Mouse (Mus musculus) midbrain, postnatal 0 days (tissue): ENCODE data around the gene Pitx3. TPM values are rescaled to one million over a fixed set of nuclear protein-coding genes. Genes with fewer than 3 reads are reported as not detected.
A peak's percentile ranks its signal among the peaks of the same experiment; 100 is the strongest.
"Not testable (repeated sequence)": the region's sequence is repeated elsewhere in the genome, so short reads cannot be mapped to it uniquely, and the experiment has no call there.

Source experiments
- ATAC-seq: fragments of 200-750 bp; cut with Nextera tagmentation; 2 replicates; pipeline ENCODE4 v1.8.0; 2017; ENCODE audit warnings: moderate number of reproducible peaks, mild to moderate bottlenecking, moderate TSS enrichment, moderate library complexity; ENCODE audit not compliant: low FRiP score
- DNase-seq: peaks from one replicate; pipeline ENCODE4 v3.0.0-alpha.2; 2015; ENCODE audit warnings: low spot score
- H3K27ac ChIP-seq: fragments of 300-500 bp; sonication (generic); 2 replicates; pipeline ENCODE4 v1.5.1; 2014; ENCODE audit warnings: low read depth, mild to moderate bottlenecking, low read length, mixed read lengths
- H3K27me3 ChIP-seq: fragments of 300-500 bp; sonication (generic); 2 replicates; pipeline ENCODE4 v1.6.1; 2014; ENCODE audit warnings: low read length, control low read depth, mixed read lengths; ENCODE audit not compliant: insufficient read depth
- H3K36me3 ChIP-seq: fragments of 300-500 bp; sonication (generic); 2 replicates; pipeline ENCODE4 v1.6.1; 2014; ENCODE audit warnings: low read length, control low read depth, mixed read lengths; ENCODE audit not compliant: insufficient read depth
- H3K4me1 ChIP-seq: fragments of 300-500 bp; sonication (generic); 2 replicates; pipeline ENCODE4 v1.6.1; 2014; ENCODE audit warnings: mild to moderate bottlenecking, control low read depth, antibody characterized with exemption, low read length, mixed read lengths; ENCODE audit not compliant: insufficient read depth
- H3K4me2 ChIP-seq: fragments of 300-500 bp; sonication (generic); 2 replicates; pipeline ENCODE4 v1.6.1; 2014; ENCODE audit warnings: low read depth, mild to moderate bottlenecking, low read length, mixed read lengths; ENCODE audit not compliant: poor library complexity, severe bottlenecking
- H3K4me3 ChIP-seq: fragments of 300-500 bp; sonication (generic); 2 replicates; pipeline ENCODE4 v1.5.1; 2014; ENCODE audit warnings: low read depth, mild to moderate bottlenecking, low read length, moderate library complexity
- H3K9ac ChIP-seq: fragments of 300-500 bp; sonication (generic); replicated peaks from 2 replicates; pipeline ENCODE4 v1.6.1; 2014; ENCODE audit warnings: mild to moderate bottlenecking, low read length, moderate library complexity, mixed read lengths; ENCODE audit not compliant: poor library complexity, severe bottlenecking
- H3K9me3 ChIP-seq: fragments of 300-500 bp; sonication (generic); 2 replicates; pipeline ENCODE4 v1.6.1; 2016; ENCODE audit warnings: low read length, control low read depth
- CTCF ChIP-seq: IDR thresholded peaks from 2 replicates; pipeline ENCODE4 v1.5.1; 2016; ENCODE audit warnings: antibody characterized with exemption, mild to moderate bottlenecking
- WGBS: fragments of 180-500 bp; shearing (Covaris S2); extraction: QIAGEN DNeasy Blood & Tissue Kit; methylation state at CpG from one replicate; pipeline ENCODE4 v1.1.7; 2014; 5-methylcytosine and 5-hydroxymethylcytosine counted together
- polyA plus RNA-seq: library from polyadenylated mRNA; unstranded; fragments of >200 nt; fragmentation: Nextera tagmentation; extraction: Ambion mirVana; gene quantifications from 2 replicates; pipeline ENCODE4 v1.2.1, GENCODE M21; 2015
- total RNA-seq: library from RNA; depleted of rRNA; stranded (reverse); fragments of >200 nt; gene quantifications from 2 replicates; pipeline ENCODE4 v1.2.3, GENCODE M21; 2014

Gene Pitx3
- total and polyA plus RNA-seq, 2 experiments from 2014 or later: 2.7 to 3.1 TPM

DNA sequence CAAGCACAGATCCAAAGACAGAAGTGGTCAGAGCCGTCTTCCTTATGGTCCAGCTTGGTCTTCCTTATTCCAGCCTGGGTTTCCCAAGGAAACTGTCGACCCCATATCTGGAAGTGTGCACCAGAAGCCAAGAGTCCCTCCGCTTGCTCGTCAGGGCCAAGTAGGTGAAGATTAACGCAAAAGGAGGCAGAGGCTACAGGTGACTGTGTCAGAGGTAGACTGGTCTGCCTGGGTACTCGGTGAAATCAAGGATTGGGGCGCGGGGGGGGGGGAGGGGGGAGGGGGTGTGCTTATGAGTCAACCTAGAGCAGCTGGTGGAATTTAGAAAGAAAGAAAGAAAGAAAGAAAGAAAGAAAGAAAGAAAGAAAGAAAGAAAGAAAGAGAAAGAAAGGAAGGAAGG is 16.8 kb downstream of the Pitx3 start:
- H3K27me3 ChIP-seq: peaks cover 32% of the 10 kb centered on the region
- H3K4me3 ChIP-seq: peak overlapping the region; percentile 15; the same call in 1 of the 2 replicates
- no peak overlapping the region for H3K9ac ChIP-seq

DNA sequence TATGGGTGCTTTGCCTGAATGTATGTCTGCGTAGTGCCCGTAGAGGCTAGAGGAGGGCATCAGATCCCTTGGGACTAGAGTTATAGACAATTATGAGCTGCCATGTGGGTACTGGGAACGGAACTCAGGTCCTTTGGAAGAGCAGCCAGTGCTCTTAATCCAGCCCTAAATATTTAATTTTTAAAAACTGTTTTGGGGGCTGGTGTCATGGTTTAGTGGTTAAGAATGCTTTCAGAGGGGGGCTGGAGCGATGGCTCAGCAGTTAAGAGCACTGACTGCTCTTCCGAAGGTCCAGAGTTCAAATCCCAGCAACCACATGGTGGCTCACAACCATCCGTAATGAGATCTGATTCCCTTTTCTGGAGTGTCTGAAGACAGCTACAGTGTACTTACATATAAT is 18.4 kb downstream of the Pitx3 start:
- WGBS: 75% methylated on average over 6 of the region's 6 CpGs
- not testable (repeated sequence) for H3K36me3 ChIP-seq, ATAC-seq

More for the DNA sequence above, 16.8 kb downstream of the Pitx3 start:
- no peak for ATAC-seq
- no peak overlapping the region for H3K27ac ChIP-seq
- WGBS: 7% methylated on average over 6 of the region's 8 CpGs
- H3K9me3 ChIP-seq: no peaks in the 10 kb centered on the region
- H3K4me1 ChIP-seq: 0 out of 2 replicates have a peak, but pooled peaks cover 2% of the 10 kb centered on the region
- H3K36me3 ChIP-seq: no peaks in the 10 kb centered on the region
- TF ChIP-seq CTCF: no peak
- no peak for DNase-seq
- H3K4me2 ChIP-seq: peak overlapping the region; percentile 40

DNA sequence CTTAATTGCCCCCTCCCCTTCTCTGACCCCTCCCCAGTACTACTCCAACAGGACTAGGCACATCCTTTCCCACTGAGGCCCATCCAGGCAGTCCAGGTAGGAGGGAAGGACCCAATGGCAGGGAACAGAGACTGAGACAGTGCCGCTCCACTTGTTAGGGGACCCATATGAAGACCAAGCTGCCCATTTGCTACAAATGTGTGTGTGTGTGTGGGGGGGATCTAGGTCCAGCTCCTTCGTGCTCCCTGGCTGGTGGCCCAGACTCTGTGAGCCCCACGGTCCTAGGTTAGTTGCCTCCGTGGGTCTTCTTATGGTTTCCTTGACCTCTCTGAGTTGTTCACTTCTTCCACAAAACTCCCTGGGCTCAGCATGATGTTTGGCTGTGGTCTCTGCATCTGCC is 21.8 kb downstream of the Pitx3 start:
- no peak for TF ChIP-seq CTCF
- no peak for ATAC-seq
- Histone ChIP-seq H3K4me1 (no peaks in the 10 kb centered on the region), H3K27me3 (peaks cover 7% of the 10 kb centered on the region; the same call in 1 of the 2 replicates), H3K36me3 (no peaks in the 10 kb centered on the region), H3K9ac (no peak overlapping the region), H3K4me2 (no peak overlapping the region), H3K4me3 (no peak overlapping the region), H3K27ac (no peak overlapping the region), H3K9me3 (no peaks in the 10 kb centered on the region)
- DNase-seq: no peak
- 91% methylated on average over 4 of the region's 4 CpGs for WGBS

More for the DNA sequence above, 18.4 kb downstream of the Pitx3 start:
- H3K4me3 ChIP-seq, H3K9me3 ChIP-seq, H3K4me2 ChIP-seq, H3K9ac ChIP-seq, H3K27ac ChIP-seq, H3K4me1 ChIP-seq, DNase-seq: not testable (repeated sequence)
- H3K27me3 ChIP-seq: peaks cover 31% of the 10 kb centered on the region

DNA sequence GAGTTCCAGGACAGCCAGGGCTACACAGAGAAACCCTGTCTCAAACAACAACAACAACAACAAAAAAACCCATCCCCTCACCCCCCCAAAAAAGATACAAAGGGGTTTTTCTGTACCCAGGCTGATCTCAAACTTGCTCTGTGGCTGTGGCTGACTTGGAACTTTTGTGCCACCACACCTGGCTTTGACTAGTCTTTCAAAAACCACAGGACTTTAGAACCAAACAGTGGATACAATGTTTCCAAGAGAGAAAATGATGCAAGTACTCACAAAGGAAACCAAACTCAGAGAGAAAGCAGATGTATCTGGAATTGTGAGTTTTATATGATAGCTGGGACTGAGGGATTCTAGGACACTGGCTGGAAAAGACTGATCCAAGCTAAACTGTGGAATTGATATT is 23.5 kb downstream of the Pitx3 start:
- Histone ChIP-seq H3K27me3 (no peaks in the 10 kb centered on the region), H3K4me3 (no peak overlapping the region), H3K9me3 (no peaks in the 10 kb centered on the region), H3K9ac (no peak overlapping the region), H3K27ac (no peak overlapping the region), H3K4me1 (no peaks in the 10 kb centered on the region), H3K4me2 (no peak overlapping the region), H3K36me3 (no peaks in the 10 kb centered on the region)
- no peak for TF ChIP-seq CTCF
- no peak for DNase-seq
- no peak for ATAC-seq

DNA sequence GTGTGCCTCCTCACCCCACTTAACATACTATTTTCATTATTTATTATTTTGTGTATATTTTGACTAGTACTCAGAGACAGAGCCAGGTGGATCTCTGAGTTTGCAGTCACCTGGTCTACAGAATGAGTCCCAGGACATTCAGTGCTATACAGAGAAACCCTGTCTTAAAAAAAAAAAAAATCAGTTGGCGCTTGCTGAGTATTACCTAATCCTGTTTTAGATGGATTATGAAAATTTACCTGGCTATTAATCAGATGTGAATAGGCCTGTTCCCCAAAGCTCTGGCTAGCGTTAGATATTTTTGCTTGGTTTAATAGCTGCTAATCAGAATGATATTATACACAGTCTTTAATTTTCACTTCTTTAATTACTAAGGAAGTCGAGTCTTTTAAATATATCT is 24.2 kb downstream of the Pitx3 start:
- no peak overlapping the region for H3K4me2 ChIP-seq
- H3K27me3 ChIP-seq: no peaks in the 10 kb centered on the region
- ATAC-seq (no peak), DNase-seq (no peak)
- no peak for TF ChIP-seq CTCF
- H3K27ac ChIP-seq: no peak overlapping the region
- no peaks in the 10 kb centered on the region for H3K4me1 ChIP-seq
- no peaks in the 10 kb centered on the region for H3K36me3 ChIP-seq
- H3K9ac ChIP-seq: no peak overlapping the region
- H3K9me3 ChIP-seq: no peaks in the 10 kb centered on the region
- H3K4me3 ChIP-seq: no peak overlapping the region
- 77% methylated on average over 3 of the region's 3 CpGs for WGBS

DNA sequence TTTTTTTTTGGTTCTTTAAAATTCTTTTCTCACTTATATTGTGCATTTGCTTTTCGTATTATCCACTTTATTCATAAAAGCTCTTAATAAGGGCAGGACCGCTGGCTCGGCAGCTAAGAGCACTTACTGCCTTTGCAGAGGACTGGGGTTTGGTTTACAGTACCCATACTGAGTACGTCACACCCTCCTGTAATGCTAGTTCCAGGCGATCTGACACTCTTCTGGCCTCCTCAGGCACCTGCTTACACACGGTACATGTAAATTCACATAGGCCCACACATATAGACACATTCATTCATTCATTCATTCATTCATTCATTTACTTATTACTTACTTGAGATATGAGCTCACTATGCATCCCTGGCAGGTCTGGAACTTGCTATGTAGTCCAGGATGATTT is 27.3 kb downstream of the Pitx3 start:
- no peak for ATAC-seq
- WGBS: 83% methylated on average over 6 of the region's 6 CpGs
- Histone ChIP-seq H3K27ac (no peak overlapping the region), H3K4me2 (no peak overlapping the region), H3K9ac (no peak overlapping the region), H3K9me3 (no peaks in the 10 kb centered on the region), H3K4me3 (no peak overlapping the region), H3K27me3 (no peaks in the 10 kb centered on the region), H3K4me1 (no peaks in the 10 kb centered on the region), H3K36me3 (no peaks in the 10 kb centered on the region)
- DNase-seq: no peak
- TF ChIP-seq CTCF: no peak

DNA sequence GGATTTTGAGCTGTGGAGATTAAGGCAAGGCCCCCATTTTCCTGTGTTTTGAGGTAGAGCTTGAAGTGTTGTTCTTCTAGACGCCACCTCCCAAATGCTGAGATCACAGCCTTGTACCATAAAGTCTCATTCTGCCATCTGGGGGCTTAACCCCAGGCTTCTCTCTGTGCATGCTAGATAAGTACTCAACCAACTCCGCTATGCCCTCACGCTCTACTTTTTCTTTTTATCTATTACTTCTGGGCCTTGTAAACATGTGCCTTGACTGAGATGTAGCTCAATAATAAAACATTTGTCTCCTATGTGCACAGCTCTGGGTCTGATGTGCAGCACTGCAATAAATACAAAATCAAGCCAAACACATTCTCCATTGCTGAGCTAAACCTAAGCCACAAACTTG is 28.7 kb downstream of the Pitx3 start:
- Histone ChIP-seq H3K4me1 (no peaks in the 10 kb centered on the region), H3K9me3 (no peaks in the 10 kb centered on the region), H3K4me2 (no peak overlapping the region), H3K27ac (no peak overlapping the region), H3K9ac (no peak overlapping the region), H3K4me3 (no peak overlapping the region), H3K36me3 (no peaks in the 10 kb centered on the region), H3K27me3 (no peaks in the 10 kb centered on the region)
- ATAC-seq: no peak
- TF ChIP-seq CTCF: no peak
- no peak for DNase-seq
- WGBS: 79% methylated on average over 3 of the region's 3 CpGs
